Mouse (Mus musculus) CH12.LX (cell line): ENCODE measurements at regions not wholly inside any gene's neighbourhood (a gene's known extent, or its start where the extent isn't known, plus 50 kb on each side); places are given as distances from the start of the nearest gene placed in this dataset.

Experiments used
- DNase-seq: peaks from one replicate; pipeline ENCODE4 v3.0.0-alpha.2; 2013; ENCODE audit errors: extremely low read depth
- H3K27ac ChIP-seq: 2 replicates; pipeline ENCODE4 v1.5.1; 2012; ENCODE audit warnings: low read depth, mild to moderate bottlenecking, control low read depth, moderate library complexity; ENCODE audit not compliant: insufficient read depth
- H3K27me3 ChIP-seq: replicated peaks from 2 replicates; pipeline ENCODE3; 2012; ENCODE audit warnings: inconsistent platforms
- H3K36me3 ChIP-seq, 2 experiments: replicated peaks in 1 of 2; 2 replicates each; pipeline versions ENCODE3 to v1.6.1; 2012; ENCODE audit warnings: inconsistent platforms in 1 of 2, low read length in 1 of 2, mild to moderate bottlenecking in 1 of 2, mixed read lengths in 1 of 2, moderate library complexity in 1 of 2; ENCODE audit not compliant: control insufficient read depth in 1 of 2, insufficient read depth in 1 of 2
- H3K4me1 ChIP-seq, 2 experiments: 2 replicates each; pipeline ENCODE4 v1.6.1; 2012; ENCODE audit warnings: inconsistent platforms in 1 of 2, moderate library complexity in 1 of 2; ENCODE audit not compliant: insufficient read depth in 2 of 2, control insufficient read depth in 1 of 2
- H3K4me2 ChIP-seq: 2 replicates; pipeline ENCODE4 v1.6.1; 2012; ENCODE audit warnings: low read depth, mild to moderate bottlenecking, control low read depth; ENCODE audit not compliant: poor library complexity, insufficient read depth, severe bottlenecking
- H3K4me3 ChIP-seq, 3 experiments: fragments of 150-350 bp in 1 of 3; sonication (generic) in 1 of 3; replicated peaks in 1 of 3; 2 replicates each; pipeline versions ENCODE3 to v1.5.1; 2011 to 2012; ENCODE audit warnings: low read depth in 2 of 3, low read length in 2 of 3, mild to moderate bottlenecking in 2 of 3, moderate library complexity in 2 of 3, control low read depth in 1 of 3, improper control_type of control experiment in 1 of 3, inconsistent platforms in 1 of 3, mixed read lengths in 1 of 3; ENCODE audit not compliant: poor library complexity in 1 of 3
- H3K79me2 ChIP-seq: replicated peaks from 2 replicates; pipeline ENCODE4 v1.6.1; 2012; ENCODE audit warnings: mild to moderate bottlenecking, moderate library complexity; ENCODE audit not compliant: control insufficient read depth, poor library complexity, insufficient read depth, severe bottlenecking; ENCODE audit errors: extremely low read depth
- H3K9ac ChIP-seq: 2 replicates; pipeline ENCODE4 v1.6.1; 2012; ENCODE audit warnings: low read depth, mild to moderate bottlenecking, control low read depth, moderate library complexity; ENCODE audit not compliant: insufficient read depth
- H3K9me3 ChIP-seq: replicated peaks from 2 replicates; pipeline ENCODE3; 2012; ENCODE audit warnings: low read length, inconsistent platforms, mixed read lengths
- BHLHE40 ChIP-seq: IDR thresholded peaks from 2 replicates; pipeline ENCODE4 v1.6.1; 2011; ENCODE audit warnings: mild to moderate bottlenecking, low read depth, low read length, improper control_type of control experiment
- CHD1 ChIP-seq: IDR thresholded peaks from 2 replicates; pipeline ENCODE4 v1.6.1; 2012; ENCODE audit warnings: low read depth, low read length, improper control_type of control experiment, inconsistent platforms
- CTCF ChIP-seq, 2 experiments: IDR thresholded peaks in 1 of 2; conservative IDR thresholded peaks in 1 of 2; 2 replicates each; pipeline ENCODE4 v1.5.1; 2011 to 2012; ENCODE audit warnings: low read depth in 2 of 2, low read length in 2 of 2, improper control_type of control experiment in 1 of 2, inconsistent platforms in 1 of 2, mild to moderate bottlenecking in 1 of 2, moderate library complexity in 1 of 2
- ETS1 ChIP-seq: conservative IDR thresholded peaks from 2 replicates; pipeline ENCODE4 v1.6.1; 2012; ENCODE audit warnings: low read depth, mild to moderate bottlenecking, inconsistent platforms, low read length, improper control_type of control experiment, moderate library complexity
- GABPA ChIP-seq: IDR thresholded peaks from 2 replicates; pipeline ENCODE4 v1.6.1; 2012; ENCODE audit warnings: low read depth, low read length, improper control_type of control experiment, inconsistent platforms; ENCODE audit not compliant: insufficient replicate concordance
- IRF4 ChIP-seq: IDR thresholded peaks from 2 replicates; pipeline ENCODE4 v1.6.1; 2014; ENCODE audit warnings: low read depth, mild to moderate bottlenecking, inconsistent platforms, low read length, improper control_type of control experiment
- KAT2A ChIP-seq: IDR thresholded peaks from 2 replicates; pipeline ENCODE4 v1.6.1; 2012; ENCODE audit warnings: low read length, improper control_type of control experiment, inconsistent platforms; ENCODE audit not compliant: insufficient replicate concordance
- MAFK ChIP-seq: IDR thresholded peaks from 2 replicates; pipeline ENCODE4 v1.6.1; 2011; ENCODE audit warnings: low read length, improper control_type of control experiment; ENCODE audit not compliant: insufficient replicate concordance
- MAX ChIP-seq: IDR thresholded peaks from 2 replicates; pipeline ENCODE4 v1.6.1; 2011; ENCODE audit warnings: low read length, improper control_type of control experiment
- MAZ ChIP-seq: IDR thresholded peaks from 2 replicates; pipeline ENCODE4 v1.6.1; 2012; ENCODE audit warnings: low read depth, mild to moderate bottlenecking, inconsistent platforms, low read length, improper control_type of control experiment, moderate library complexity
- MEF2A ChIP-seq: IDR thresholded peaks from 2 replicates; pipeline ENCODE4 v1.6.1; 2014; ENCODE audit warnings: low read depth, mild to moderate bottlenecking, inconsistent platforms, low read length, improper control_type of control experiment, borderline replicate concordance
- MYC ChIP-seq: IDR thresholded peaks from 2 replicates; pipeline ENCODE4 v1.6.1; 2011; ENCODE audit warnings: low read depth, mild to moderate bottlenecking, improper control_type of control experiment, low read length
- NELFE ChIP-seq: IDR thresholded peaks from 2 replicates; pipeline ENCODE4 v1.6.1; 2011; ENCODE audit warnings: low read depth, low read length, improper control_type of control experiment
- NRF1 ChIP-seq: IDR thresholded peaks from 2 replicates; pipeline ENCODE4 v1.6.1; 2014; ENCODE audit warnings: low read depth, mild to moderate bottlenecking, inconsistent platforms, low read length, improper control_type of control experiment, moderate library complexity
- PAX5 ChIP-seq: IDR thresholded peaks from 2 replicates; pipeline ENCODE4 v1.6.1; 2012; ENCODE audit warnings: low read length, inconsistent platforms, mixed read lengths
- POLR2A ChIP-seq: IDR thresholded peaks from 2 replicates; pipeline ENCODE4 v1.6.1; 2011; ENCODE audit warnings: low read depth, mild to moderate bottlenecking, improper control_type of control experiment, low read length
- POLR2AphosphoS2 ChIP-seq: IDR thresholded peaks from 2 replicates; pipeline ENCODE4 v1.6.1; 2011; ENCODE audit warnings: low read depth, low read length, improper control_type of control experiment
- RAD21 ChIP-seq: IDR thresholded peaks from 2 replicates; pipeline ENCODE4 v1.6.1; 2011; ENCODE audit warnings: low read depth, mild to moderate bottlenecking, low read length, improper control_type of control experiment, moderate library complexity
- SIN3A ChIP-seq: IDR thresholded peaks from 2 replicates; pipeline ENCODE4 v1.6.1; 2012; ENCODE audit warnings: low read length, improper control_type of control experiment, inconsistent platforms
- SMC3 ChIP-seq: IDR thresholded peaks from 2 replicates; pipeline ENCODE4 v1.6.1; 2011; ENCODE audit warnings: low read depth, low read length, improper control_type of control experiment
- TBP ChIP-seq: conservative IDR thresholded peaks from 2 replicates; pipeline ENCODE4 v1.6.1; 2011; ENCODE audit warnings: low read depth, low read length, improper control_type of control experiment
- TCF12 ChIP-seq: IDR thresholded peaks from 2 replicates; pipeline ENCODE4 v1.6.1; 2014; ENCODE audit warnings: low read depth, mild to moderate bottlenecking, inconsistent platforms, low read length, improper control_type of control experiment
- UBTF ChIP-seq: IDR thresholded peaks from 2 replicates; pipeline ENCODE4 v1.6.1; 2012; ENCODE audit warnings: low read depth, mild to moderate bottlenecking, inconsistent platforms, low read length, improper control_type of control experiment, moderate library complexity
- USF2 ChIP-seq: conservative IDR thresholded peaks from 2 replicates; pipeline ENCODE4 v1.6.1; 2011; ENCODE audit warnings: low read depth, low read length, improper control_type of control experiment
- ZKSCAN1 ChIP-seq: IDR thresholded peaks from 2 replicates; pipeline ENCODE4 v1.6.1; 2012; ENCODE audit warnings: low read depth, inconsistent platforms, low read length, improper control_type of control experiment, borderline replicate concordance
- ZMIZ1 ChIP-seq: IDR thresholded peaks from 2 replicates; pipeline ENCODE4 v1.6.1; 2012; ENCODE audit warnings: low read depth, mild to moderate bottlenecking, inconsistent platforms, low read length, improper control_type of control experiment
- ZNF384 ChIP-seq: IDR thresholded peaks from 2 replicates; pipeline ENCODE4 v1.6.1; 2012; ENCODE audit warnings: low read depth, low read length, improper control_type of control experiment, inconsistent platforms
- dilution Hi-C: fragments of 300-500 bp; cut with MboI; formaldehyde crosslinking; loops from 2 replicates; pipeline ENCODE4 v1.14.3; 2020; ENCODE audit warnings: low sequenced_read_pairs; ENCODE audit not compliant: extremely low pct_unique_long_range_greater_than_20kb, extremely low pct_ligation_motif_present
- in situ Hi-C: fragments of 300-500 bp; cut with MboI; formaldehyde crosslinking; loops from 3 replicates; pipeline ENCODE4 v1.14.3; 2019; ENCODE audit warnings: low sequenced_read_pairs, low pct_ligation_motif_present, low pct_unique_long_range_greater_than_20kb, mixed read lengths

DNA sequence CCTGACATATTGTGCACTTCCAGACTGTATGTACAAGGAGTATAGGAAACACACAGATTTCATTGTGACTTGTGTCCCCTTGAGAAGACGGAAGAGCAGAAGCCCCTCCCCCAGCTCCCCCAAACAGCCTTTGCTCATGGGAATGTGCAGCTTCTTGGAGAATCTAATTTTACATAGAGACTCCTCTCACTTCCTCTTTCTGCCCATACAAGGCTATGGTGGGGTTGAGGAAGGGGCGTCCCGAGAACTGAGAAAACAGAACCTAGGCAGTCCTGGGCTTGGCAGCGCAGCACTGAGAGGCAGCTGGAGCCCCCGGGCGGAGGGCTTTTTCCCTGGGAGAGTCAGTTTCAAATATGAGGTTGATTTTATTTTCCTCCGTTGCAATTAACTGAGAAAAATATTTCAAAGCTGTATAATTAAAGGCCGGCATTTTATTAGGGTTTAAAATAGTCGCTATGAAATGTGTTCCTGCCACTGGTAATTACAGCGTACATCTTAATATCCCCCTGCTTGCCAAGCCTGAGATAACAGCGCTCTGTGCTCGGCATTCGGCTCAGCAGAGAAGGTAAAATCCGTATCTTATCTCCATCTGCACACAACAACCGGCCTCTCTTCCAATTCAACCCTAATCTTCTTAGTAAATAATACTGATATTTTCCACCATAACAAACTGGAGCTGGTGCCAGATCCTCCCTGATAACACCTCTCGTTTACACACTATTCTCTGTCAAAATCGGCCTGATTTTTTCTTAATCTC lies 50.7 kb upstream of the Six3 start (continued):
- TF ChIP-seq SIN3A (no peak), MYC (no peak), MEF2A (peak; percentile 90), PAX5 (no peak), POLR2AphosphoS2 (no peak), TBP (no peak), UBTF (no peak), CTCF (conservative IDR thresholded peaks at IDR 0.05 in 1 of 2, IDR thresholded peaks at IDR 0.05 in 1 of 2; ENCODE audit: low read depth in 2 of 2, low read length in 2 of 2) (no peak), MAFK (no peak), TCF12 (no peak), KAT2A (no peak), NELFE (no peak), ZKSCAN1 (no peak), RAD21 (peak; percentile 5), IRF4 (peak; percentile 92), BHLHE40 (peak; percentile 40; the same call in 1 of the 2 replicates)

DNA sequence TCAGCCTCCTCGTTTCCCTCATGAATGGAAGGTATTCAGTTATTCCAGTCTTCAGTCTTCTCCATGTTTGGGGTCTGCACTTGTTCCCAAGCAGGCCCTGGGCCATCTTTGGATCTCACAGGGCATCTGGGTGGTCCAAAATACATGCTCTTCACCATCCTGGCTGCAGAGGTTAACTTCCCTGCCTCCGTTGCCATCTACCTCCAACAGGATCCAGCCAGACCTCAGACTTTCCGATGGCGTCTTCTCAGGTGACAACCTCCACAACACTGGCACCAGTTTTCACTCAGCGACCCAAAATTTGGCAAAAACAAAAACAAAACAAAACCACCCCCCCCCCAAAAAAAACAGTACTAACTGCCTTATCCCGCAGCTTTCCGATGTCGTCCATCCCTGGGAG lies 50.0 kb upstream of the Six3 start:
- no peak for TF ChIP-seq POLR2AphosphoS2
- no peak for TF ChIP-seq KAT2A
- no peak for TF ChIP-seq ZMIZ1
- no peak for TF ChIP-seq USF2
- TF ChIP-seq TBP: no peak
- no peak for TF ChIP-seq GABPA
- TF ChIP-seq UBTF: no peak
- no peak for TF ChIP-seq RAD21
- TF ChIP-seq ETS1: no peak
- TF ChIP-seq ZNF384: no peak
- no peak for TF ChIP-seq CHD1
- TF ChIP-seq NRF1: no peak
- no peak for TF ChIP-seq SMC3
- no peak for TF ChIP-seq MYC
- TF ChIP-seq MAX: no peak
- TF ChIP-seq MAZ: no peak
- no peak for TF ChIP-seq MEF2A
- no peak for TF ChIP-seq MAFK
- TF ChIP-seq CTCF (conservative IDR thresholded peaks at IDR 0.05 in 1 of 2, IDR thresholded peaks at IDR 0.05 in 1 of 2; ENCODE audit: low read depth in 2 of 2, low read length in 2 of 2): no peak
- TF ChIP-seq POLR2A: no peak
- no peak for DNase-seq
- H3K9ac ChIP-seq: no peak overlapping the region
- no peaks in the 10 kb centered on the region for H3K36me3 ChIP-seq
- H3K27me3 ChIP-seq: no peaks in the 10 kb centered on the region
- H3K79me2 ChIP-seq: no peaks in the 10 kb centered on the region
- H3K4me1 ChIP-seq: peaks cover 2 to 36% of the 10 kb centered on the region in 2 experiments; a peak in 3 of 4 replicates
- dilution Hi-C loops: no loop called here
- peaks cover 17% of the 10 kb centered on the region for H3K9me3 ChIP-seq
- H3K27ac ChIP-seq: no peak overlapping the region
- H3K4me3 ChIP-seq: no peak overlapping the region
- no peak overlapping the region for H3K4me2 ChIP-seq
- in situ Hi-C loops: no loop called here
